Mouse (Mus musculus) forebrain, embryonic 13.5 days (tissue): ENCODE measurements around the gene Kcnip4. TPM values are rescaled to one million over a fixed set of nuclear protein-coding genes. Genes with fewer than 3 reads are reported as not detected.

ENCODE experiments used
- ATAC-seq: fragments of 200-750 bp; cut with Nextera tagmentation; 2 replicates; pipeline ENCODE4 v1.8.0; 2017
- H3K27ac ChIP-seq: fragments of 300-500 bp; sonication (generic); 2 replicates; pipeline ENCODE4 v1.5.1; 2015; ENCODE audit warnings: inconsistent platforms, mild to moderate bottlenecking, moderate library complexity
- H3K27me3 ChIP-seq: fragments of 300-500 bp; sonication (generic); 2 replicates; pipeline ENCODE4 v1.6.1; 2015; ENCODE audit warnings: mild to moderate bottlenecking, inconsistent platforms
- H3K36me3 ChIP-seq: fragments of 300-500 bp; sonication (generic); 2 replicates; pipeline ENCODE4 v1.6.1; 2015; ENCODE audit warnings: mild to moderate bottlenecking, inconsistent platforms; ENCODE audit not compliant: poor library complexity, severe bottlenecking
- H3K4me1 ChIP-seq: fragments of 300-500 bp; sonication (generic); 2 replicates; pipeline ENCODE4 v1.6.1; 2015; ENCODE audit warnings: inconsistent platforms
- H3K4me2 ChIP-seq: fragments of 300-500 bp; sonication (generic); 2 replicates; pipeline ENCODE4 v1.6.1; 2015; ENCODE audit warnings: inconsistent platforms, mild to moderate bottlenecking, moderate library complexity
- H3K4me3 ChIP-seq: fragments of 300-500 bp; sonication (generic); 2 replicates; pipeline ENCODE4 v1.5.1; 2015; ENCODE audit warnings: mild to moderate bottlenecking, inconsistent platforms
- H3K9ac ChIP-seq: fragments of 300-500 bp; sonication (generic); 2 replicates; pipeline ENCODE4 v1.6.1; 2015; ENCODE audit warnings: mild to moderate bottlenecking, inconsistent platforms
- H3K9me3 ChIP-seq: fragments of 300-500 bp; sonication (generic); replicated peaks from 2 replicates; pipeline ENCODE4 v1.6.1; 2016; ENCODE audit warnings: inconsistent platforms
- WGBS: fragments of 180-500 bp; shearing (Covaris S2); methylation state at CpG from one replicate; pipeline ENCODE4 v1.1.7; 2015; 5-methylcytosine and 5-hydroxymethylcytosine counted together
- polyA plus RNA-seq: library from polyadenylated mRNA; unstranded; fragments of >200 nt; fragmentation: Nextera tagmentation; extraction: Ambion mirVana; gene quantifications from 2 replicates; pipeline ENCODE4 v1.2.1, GENCODE M21; 2015

Gene Kcnip4
- polyA plus RNA-seq, 1 experiment from 2014 or later = 3.0 TPM

DNA sequence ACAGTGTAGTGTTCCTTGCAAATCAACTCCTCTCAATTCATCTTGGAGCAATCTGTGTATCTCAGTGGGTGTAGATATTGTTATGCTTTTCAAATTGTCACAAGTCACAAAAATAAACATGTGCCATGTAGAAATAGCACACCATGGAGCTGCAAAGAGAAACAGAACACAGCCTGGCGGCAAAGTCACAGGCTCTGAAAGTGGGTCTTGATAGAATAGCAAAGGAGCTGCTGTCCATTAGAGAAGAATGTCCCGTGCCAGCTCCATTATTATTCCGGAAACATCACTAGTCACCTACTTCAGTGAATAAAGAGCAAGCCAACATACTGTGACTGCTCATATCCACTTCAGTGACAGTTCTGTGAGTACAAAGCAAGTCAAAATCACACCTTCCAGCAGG lies 232.9 kb downstream of the Kcnip4 start:
- ATAC-seq = no peak
- H3K27me3 ChIP-seq = no peaks in the 10 kb centered on the region
- no peaks in the 10 kb centered on the region for H3K9me3 ChIP-seq
- H3K4me1 ChIP-seq = no peaks in the 10 kb centered on the region
- H3K4me2 ChIP-seq = no peak overlapping the region
- H3K36me3 ChIP-seq = no peaks in the 10 kb centered on the region
- no peak overlapping the region for H3K4me3 ChIP-seq
- H3K9ac ChIP-seq = no peak overlapping the region
- H3K27ac ChIP-seq = no peak overlapping the region
- WGBS = 76% methylated on average over 3 of the region's 3 CpGs

DNA sequence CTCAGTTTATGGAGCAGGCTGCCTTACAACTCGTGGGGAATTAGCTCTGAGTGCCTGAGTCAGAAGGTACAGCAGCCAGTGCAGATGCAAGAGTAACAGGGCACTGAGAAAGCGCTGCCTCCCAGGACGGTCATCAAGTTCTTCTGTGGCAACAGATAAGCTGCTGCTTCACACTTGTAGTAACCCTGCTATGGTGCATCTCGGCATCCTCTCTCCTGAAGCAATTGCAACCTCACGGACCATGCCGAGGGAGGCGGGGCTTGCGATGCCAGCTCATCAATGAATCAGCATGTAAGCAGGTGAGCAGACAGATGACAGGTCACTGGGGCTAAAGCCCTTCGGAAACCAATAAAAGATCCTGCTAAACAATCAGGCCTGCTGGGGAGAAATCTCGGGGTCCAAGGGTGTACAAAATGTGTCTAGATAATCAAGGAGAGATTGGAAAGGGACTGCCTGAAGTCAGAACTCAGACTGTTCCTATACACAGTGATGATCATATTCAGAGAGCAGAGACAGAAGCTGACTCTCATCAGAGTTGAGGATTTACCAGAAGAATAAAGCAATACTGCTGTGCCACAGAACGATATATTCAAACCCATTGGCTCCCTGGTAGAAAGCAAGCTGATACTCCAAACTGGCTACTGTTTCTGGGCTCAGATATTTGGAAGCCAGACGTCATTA lies 239.1 kb downstream of the Kcnip4 start:
- Histone ChIP-seq H3K9ac (peak overlapping the region; percentile 48), H3K4me3 (peak overlapping the region; percentile 33), H3K27ac (no peak overlapping the region), H3K4me2 (peak overlapping the region; percentile 62), H3K9me3 (no peaks in the 10 kb centered on the region), H3K4me1 (peaks cover 21% of the 10 kb centered on the region), H3K36me3 (no peaks in the 10 kb centered on the region), H3K27me3 (no peaks in the 10 kb centered on the region)
- ATAC-seq = peak; percentile 49
- WGBS = 13% methylated on average over 12 of the region's 12 CpGs

DNA sequence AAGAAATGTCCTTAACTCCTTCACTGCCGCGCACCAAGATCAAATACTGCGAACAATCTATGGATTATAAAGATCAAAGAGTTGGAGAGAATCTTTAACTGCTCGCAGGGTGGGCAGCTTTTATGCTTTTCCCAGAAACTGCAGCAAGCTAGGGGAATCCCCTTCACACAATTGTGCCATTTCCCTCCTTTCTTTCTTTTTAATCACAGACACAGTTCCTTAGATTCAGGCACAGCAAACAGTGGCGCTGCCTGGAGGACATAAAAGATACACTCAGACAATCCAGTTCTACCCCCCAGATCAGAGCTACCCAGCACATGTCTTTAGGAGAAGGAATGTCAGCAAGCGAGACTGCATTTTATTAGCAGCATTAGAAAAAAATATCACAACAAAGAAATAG lies 239.9 kb downstream of the Kcnip4 start:
- WGBS = 13% methylated on average over 6 of the region's 6 CpGs
- peak; percentile 72 for ATAC-seq
- Histone ChIP-seq H3K4me1 (peaks cover 21% of the 10 kb centered on the region), H3K27me3 (no peaks in the 10 kb centered on the region), H3K9ac (peak overlapping the region; percentile 48; the same call in 1 of the 2 replicates), H3K4me3 (peak overlapping the region; percentile 33), H3K36me3 (no peaks in the 10 kb centered on the region), H3K27ac (no peak overlapping the region), H3K9me3 (no peaks in the 10 kb centered on the region), H3K4me2 (peak overlapping the region; percentile 62)

DNA sequence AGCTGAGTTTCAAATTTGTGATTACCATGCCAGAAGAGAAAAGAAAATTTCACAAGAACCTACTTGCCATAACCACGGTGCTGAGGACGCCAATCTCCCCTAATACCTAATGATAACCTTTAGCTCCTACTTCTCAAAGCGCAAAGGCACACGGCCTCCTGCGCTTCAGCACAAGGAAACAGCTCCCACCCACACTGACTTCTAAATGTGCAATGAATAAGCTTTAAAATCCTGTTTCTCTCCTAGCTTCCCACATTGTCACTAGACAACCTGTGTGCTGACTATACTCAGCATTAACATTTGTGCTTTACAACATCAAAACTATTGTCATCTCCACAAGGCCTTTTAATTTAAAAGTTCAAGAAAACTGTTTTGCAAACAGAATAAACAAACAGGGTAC lies 241.3 kb downstream of the Kcnip4 start:
- Histone ChIP-seq H3K27ac (no peak overlapping the region), H3K4me2 (no peak overlapping the region), H3K9ac (no peak overlapping the region), H3K36me3 (no peaks in the 10 kb centered on the region), H3K27me3 (no peaks in the 10 kb centered on the region), H3K9me3 (no peaks in the 10 kb centered on the region), H3K4me3 (no peak overlapping the region), H3K4me1 (peaks cover 21% of the 10 kb centered on the region)
- 65% methylated on average over 5 of the region's 5 CpGs for WGBS
- ATAC-seq = no peak

DNA sequence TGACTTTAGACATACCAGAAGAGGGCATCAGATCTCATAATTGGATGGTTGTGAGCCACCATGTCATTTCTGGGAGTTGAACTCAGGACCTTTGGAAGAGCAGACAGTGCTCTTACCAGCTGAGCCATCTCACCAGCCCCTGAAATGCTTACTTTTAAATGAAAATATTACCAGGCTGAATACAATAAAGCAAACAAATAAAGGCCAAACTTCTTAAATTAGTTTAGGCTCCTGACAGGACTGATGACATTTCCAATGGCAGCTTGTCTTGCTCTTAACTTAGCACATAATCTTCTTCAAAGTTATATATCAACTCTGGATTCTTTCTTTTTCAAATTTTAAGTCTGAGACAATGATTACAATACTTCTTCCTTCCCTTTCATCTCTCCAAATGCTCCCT lies 252.8 kb downstream of the Kcnip4 start:
- ATAC-seq = no peak
- no peaks in the 10 kb centered on the region for H3K9me3 ChIP-seq
- no peak overlapping the region for H3K4me2 ChIP-seq
- no peak overlapping the region for H3K9ac ChIP-seq
- no peak overlapping the region for H3K27ac ChIP-seq
- H3K27me3 ChIP-seq = no peaks in the 10 kb centered on the region
- H3K36me3 ChIP-seq = no peaks in the 10 kb centered on the region
- H3K4me3 ChIP-seq = no peak overlapping the region
- no peaks in the 10 kb centered on the region for H3K4me1 ChIP-seq

DNA sequence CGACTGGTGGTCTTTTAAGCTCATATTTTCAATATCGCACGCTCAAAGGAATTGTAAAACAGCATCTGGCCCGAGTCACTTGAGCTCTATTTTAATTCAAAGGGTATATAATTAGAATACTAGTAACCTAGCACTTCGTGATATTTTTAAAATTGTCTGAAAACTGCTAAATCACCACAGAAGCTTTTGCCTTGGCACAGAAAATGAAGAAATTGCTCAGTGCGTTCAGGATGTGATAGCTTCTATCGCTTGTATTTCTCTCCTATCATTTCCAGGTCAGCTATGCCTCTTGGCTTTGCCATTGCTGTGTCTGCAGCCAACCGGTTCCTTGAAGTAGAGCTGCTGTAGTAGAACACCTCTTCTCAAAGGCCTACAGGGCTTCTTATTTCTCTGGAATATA lies 255.9 kb downstream of the Kcnip4 start:
- H3K4me3 ChIP-seq = no peak overlapping the region
- H3K4me1 ChIP-seq = no peaks in the 10 kb centered on the region
- 88% methylated on average over 8 of the region's 8 CpGs for WGBS
- ATAC-seq = no peak
- no peaks in the 10 kb centered on the region for H3K36me3 ChIP-seq
- H3K27me3 ChIP-seq = no peaks in the 10 kb centered on the region
- H3K9ac ChIP-seq = no peak overlapping the region
- no peak overlapping the region for H3K27ac ChIP-seq
- H3K9me3 ChIP-seq = no peaks in the 10 kb centered on the region
- no peak overlapping the region for H3K4me2 ChIP-seq

DNA sequence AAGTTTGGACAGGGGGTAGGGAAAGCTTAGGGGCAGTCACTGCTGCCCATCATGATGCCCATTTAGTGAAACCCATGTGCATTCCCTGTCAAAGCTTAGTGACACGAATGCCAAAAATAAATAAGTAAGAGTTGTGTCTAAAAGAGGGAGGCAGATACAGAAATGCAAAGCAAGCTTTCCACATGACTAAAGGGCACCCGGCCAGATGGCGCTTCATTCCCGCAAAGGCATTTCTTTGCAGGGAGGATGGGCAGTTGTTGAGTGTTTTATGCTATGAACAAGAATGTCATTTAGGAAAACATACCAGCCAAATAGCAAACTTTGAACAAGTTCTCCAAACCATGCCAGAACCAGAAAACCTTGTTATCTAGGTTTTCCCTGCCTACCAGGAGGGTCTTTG lies 265.4 kb downstream of the Kcnip4 start:
- H3K4me1 ChIP-seq = no peaks in the 10 kb centered on the region
- H3K4me3 ChIP-seq = no peak overlapping the region
- 80% methylated on average over 4 of the region's 4 CpGs for WGBS
- no peak overlapping the region for H3K9ac ChIP-seq
- no peaks in the 10 kb centered on the region for H3K36me3 ChIP-seq
- no peak for ATAC-seq
- no peak overlapping the region for H3K27ac ChIP-seq
- no peak overlapping the region for H3K4me2 ChIP-seq
- H3K9me3 ChIP-seq = no peaks in the 10 kb centered on the region
- no peaks in the 10 kb centered on the region for H3K27me3 ChIP-seq

DNA sequence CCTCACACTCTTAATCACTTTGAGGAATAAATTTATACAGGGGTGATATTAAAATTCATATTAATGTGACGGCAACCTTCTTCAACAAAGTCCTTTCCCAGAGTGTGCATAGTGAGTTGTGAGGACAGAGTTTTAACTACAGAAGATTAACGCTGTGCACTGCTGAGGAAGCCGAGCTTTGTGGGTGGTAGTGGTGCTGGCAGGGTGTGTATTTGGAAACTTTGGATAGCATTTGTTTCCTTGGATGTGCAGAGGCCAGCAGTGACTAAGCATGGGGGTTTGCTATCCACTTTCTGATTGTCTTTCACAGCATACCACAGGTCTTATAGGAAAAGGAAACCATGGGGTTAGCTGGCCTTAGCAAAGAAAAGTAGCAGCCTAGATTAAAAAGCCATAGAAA lies 267.9 kb downstream of the Kcnip4 start:
- H3K4me3 ChIP-seq = no peak overlapping the region
- 72% methylated on average over 3 of the region's 3 CpGs for WGBS
- no peaks in the 10 kb centered on the region for H3K27me3 ChIP-seq
- H3K9me3 ChIP-seq = no peaks in the 10 kb centered on the region
- H3K4me1 ChIP-seq = no peaks in the 10 kb centered on the region
- H3K36me3 ChIP-seq = no peaks in the 10 kb centered on the region
- no peak for ATAC-seq
- H3K9ac ChIP-seq = no peak overlapping the region
- no peak overlapping the region for H3K27ac ChIP-seq
- no peak overlapping the region for H3K4me2 ChIP-seq

DNA sequence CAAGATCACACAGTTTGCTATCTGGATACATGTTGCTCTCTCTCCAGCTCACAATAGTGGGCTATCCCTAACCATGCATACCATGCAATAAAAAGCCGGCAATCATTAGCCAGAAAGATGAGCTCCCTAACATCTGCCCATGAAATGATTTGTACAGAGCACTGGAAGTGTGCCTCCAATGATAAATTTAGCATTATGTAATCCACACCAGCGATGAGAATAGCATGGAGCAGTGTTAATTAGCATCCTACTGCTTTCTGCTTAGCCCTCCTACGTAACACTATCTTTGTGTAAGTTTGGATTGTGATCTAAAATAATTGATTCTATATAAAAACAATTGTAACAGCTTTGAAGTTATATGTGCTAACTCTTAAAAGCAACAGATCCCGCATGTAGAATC lies 268.7 kb downstream of the Kcnip4 start:
- no peaks in the 10 kb centered on the region for H3K4me1 ChIP-seq
- no peak overlapping the region for H3K4me2 ChIP-seq
- H3K27me3 ChIP-seq = no peaks in the 10 kb centered on the region
- no peak overlapping the region for H3K4me3 ChIP-seq
- no peak overlapping the region for H3K9ac ChIP-seq
- WGBS = 79% methylated on average over 4 of the region's 4 CpGs
- no peak for ATAC-seq
- no peak overlapping the region for H3K27ac ChIP-seq
- H3K9me3 ChIP-seq = no peaks in the 10 kb centered on the region
- no peaks in the 10 kb centered on the region for H3K36me3 ChIP-seq

DNA sequence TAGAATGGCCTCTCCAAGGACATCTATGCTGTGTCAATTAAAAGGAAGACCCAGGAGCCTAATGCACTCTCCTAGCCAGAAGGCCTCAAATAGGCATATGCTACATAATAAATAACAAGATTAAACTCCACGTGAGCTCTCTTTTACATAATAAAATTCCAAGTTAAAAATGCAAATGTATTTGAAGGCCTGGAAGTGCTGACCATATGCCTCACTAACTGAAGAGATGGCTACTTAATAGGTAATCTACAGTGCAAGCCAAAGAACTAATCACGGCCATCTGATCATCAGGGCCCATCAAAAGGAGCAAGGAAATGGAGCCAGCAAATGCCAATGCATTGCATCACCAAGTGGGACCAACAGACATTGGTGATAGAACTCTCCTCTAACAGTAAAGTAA lies 277.6 kb downstream of the Kcnip4 start:
- Histone ChIP-seq H3K36me3 (no peaks in the 10 kb centered on the region), H3K4me1 (no peaks in the 10 kb centered on the region), H3K27ac (no peak overlapping the region), H3K4me2 (no peak overlapping the region), H3K27me3 (no peaks in the 10 kb centered on the region), H3K4me3 (no peak overlapping the region), H3K9me3 (no peaks in the 10 kb centered on the region), H3K9ac (no peak overlapping the region)
- 83% methylated on average over 2 of the region's 2 CpGs for WGBS
- ATAC-seq = no peak

DNA sequence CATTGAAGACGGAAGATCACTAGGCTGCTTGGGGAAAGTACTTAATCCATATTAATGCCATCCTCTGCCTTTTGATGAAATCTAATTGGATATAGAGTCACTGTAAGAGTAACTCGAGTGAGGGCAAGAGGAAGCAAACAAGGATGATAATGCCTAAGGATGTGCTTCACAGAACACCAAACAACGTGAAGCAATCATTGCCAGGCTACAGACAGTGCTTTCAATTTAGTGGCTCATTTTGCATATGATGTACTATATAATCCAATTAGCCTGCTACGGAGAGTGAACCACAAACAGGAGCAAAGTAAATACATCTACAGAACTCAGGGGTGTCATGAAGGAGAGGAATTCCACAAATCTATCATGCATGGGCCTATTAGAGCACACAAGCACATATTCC lies 280.3 kb downstream of the Kcnip4 start:
- no peak overlapping the region for H3K27ac ChIP-seq
- no peaks in the 10 kb centered on the region for H3K9me3 ChIP-seq
- no peak overlapping the region for H3K4me3 ChIP-seq
- H3K9ac ChIP-seq = no peak overlapping the region
- WGBS = 66% methylated on average over 4 of the region's 4 CpGs
- no peak for ATAC-seq
- no peaks in the 10 kb centered on the region for H3K36me3 ChIP-seq
- no peak overlapping the region for H3K4me2 ChIP-seq
- no peaks in the 10 kb centered on the region for H3K27me3 ChIP-seq
- no peaks in the 10 kb centered on the region for H3K4me1 ChIP-seq

DNA sequence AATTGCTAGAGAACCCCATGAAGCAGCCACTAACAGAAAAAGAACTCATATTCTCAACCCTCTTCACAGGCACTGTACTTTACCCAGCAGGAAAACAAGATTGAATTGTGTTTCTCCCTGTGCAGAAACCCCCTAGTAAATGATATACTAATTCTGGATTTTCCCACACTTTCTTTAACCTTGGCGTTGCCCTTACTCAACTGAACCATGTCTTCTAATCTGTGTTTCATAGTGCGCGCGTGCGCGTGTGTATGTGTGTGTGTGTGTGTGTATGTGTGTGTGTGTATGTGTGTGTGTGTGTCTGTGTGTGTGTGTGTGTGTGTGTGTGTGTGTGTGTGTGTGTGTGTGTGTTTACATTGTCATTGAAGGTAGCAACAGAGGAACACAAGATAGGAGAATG lies 283.0 kb downstream of the Kcnip4 start:
- H3K36me3 ChIP-seq = no peaks in the 10 kb centered on the region
- no peak overlapping the region for H3K27ac ChIP-seq
- H3K9ac ChIP-seq = no peak overlapping the region
- 96% methylated on average over 6 of the region's 6 CpGs for WGBS
- H3K4me1 ChIP-seq = no peaks in the 10 kb centered on the region
- no peaks in the 10 kb centered on the region for H3K27me3 ChIP-seq
- H3K4me3 ChIP-seq = no peak overlapping the region
- ATAC-seq = no peak
- H3K9me3 ChIP-seq = no peaks in the 10 kb centered on the region
- H3K4me2 ChIP-seq = no peak overlapping the region

DNA sequence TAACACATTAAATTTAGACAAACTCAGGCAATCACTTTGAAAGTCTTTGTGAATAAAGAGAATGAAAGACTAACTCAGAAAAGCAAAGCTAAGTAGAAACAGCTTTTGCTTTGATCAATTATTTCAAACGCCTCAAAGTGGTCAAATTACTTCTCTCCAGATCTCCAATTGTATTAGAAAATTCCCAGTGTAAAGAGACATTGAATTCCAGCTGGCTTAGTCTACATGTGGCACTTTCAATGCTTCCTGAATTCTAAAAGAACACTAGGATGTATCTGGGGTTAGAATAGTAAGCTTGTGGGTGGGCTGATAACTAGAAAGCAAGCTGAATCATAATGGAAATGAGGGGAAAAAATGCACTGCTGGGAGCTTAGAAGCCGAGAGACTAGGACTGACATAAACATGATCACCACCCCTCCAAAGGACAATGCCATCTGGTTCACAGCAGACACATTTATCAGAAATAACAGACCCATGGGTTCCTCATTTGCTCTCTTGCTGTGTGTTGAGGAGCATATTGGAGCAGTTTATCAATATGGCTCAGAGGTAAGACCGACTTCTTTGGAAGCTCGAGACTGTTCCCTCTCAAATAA lies 323.4 kb downstream of the Kcnip4 start:
- peak; percentile 27; the same call in 1 of the 2 replicates for ATAC-seq
- H3K27ac ChIP-seq = no peak overlapping the region
- no peak overlapping the region for H3K4me2 ChIP-seq
- no peaks in the 10 kb centered on the region for H3K4me1 ChIP-seq
- H3K4me3 ChIP-seq = no peak overlapping the region
- H3K27me3 ChIP-seq = no peaks in the 10 kb centered on the region
- no peaks in the 10 kb centered on the region for H3K9me3 ChIP-seq
- H3K9ac ChIP-seq = no peak overlapping the region
- H3K36me3 ChIP-seq = no peaks in the 10 kb centered on the region
- 43% methylated on average over 4 of the region's 4 CpGs for WGBS
